Comparison of ENCODE assay signal across 20 mouse cellular contexts in the genomic region with DNA sequence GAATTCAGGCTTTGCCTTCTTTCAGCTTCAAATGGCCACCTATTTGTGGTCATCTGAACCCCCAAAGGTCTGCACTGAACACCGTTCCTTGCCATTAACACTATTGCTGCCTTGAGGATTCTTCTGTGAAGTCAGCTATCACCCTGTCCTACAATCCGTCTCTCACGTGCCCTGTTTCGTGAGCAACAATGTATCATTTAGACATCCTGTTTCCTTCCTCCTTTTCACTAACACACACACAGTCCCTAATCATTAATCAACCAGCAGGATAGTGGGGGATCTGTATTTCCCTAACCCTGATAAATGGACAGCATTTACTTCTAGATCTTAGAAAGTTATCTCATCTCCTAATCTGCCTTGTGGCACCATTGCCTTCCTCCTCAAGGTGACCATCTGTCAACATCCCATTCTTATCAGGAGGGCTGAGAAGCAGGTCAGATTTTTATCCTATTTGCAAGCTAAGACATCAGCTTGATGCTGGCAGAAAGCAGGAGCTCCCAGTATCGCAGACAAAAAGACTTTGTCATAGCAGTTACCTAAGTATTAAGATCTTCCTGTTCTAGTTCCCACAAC. TPM values are rescaled to one million over a fixed set of nuclear protein-coding genes. Genes with fewer than 3 reads are reported as not detected.
DNase-seq lines count a peak whose midpoint lies in the region; ATAC-seq and TF ChIP-seq lines count a peak whose summit lies in the region.
"Had no signal": no experiment of that assay in that cellular context is flagged by ENCODE, and none has a peak within 500 bp of the region (broad histone marks: within the 10 kb centered on the region; RNA-seq: fewer than 3 reads in every experiment).

No protein-coding gene starts in this region.

- 40% methylated on average over 5 of the region's 5 CpGs for WGBS in small intestine, adult 2 months
- WGBS in forebrain, embryonic 13.5 days: 89% methylated on average over 5 of the region's 5 CpGs

- H3K27ac ChIP-seq in MEL (ENCODE audit: control insufficient read depth, low read depth, low read length): no peak overlapping the region
- peak overlapping the region; percentile 90 for H3K27ac ChIP-seq in small intestine, adult 2 months (ENCODE audit: insufficient read depth, low read depth, low read length)
- H3K27ac ChIP-seq in forebrain, embryonic 13.5 days: no peak overlapping the region
- H3K27ac ChIP-seq: embryonic facial prominence, embryonic 12.5 days; gastrocnemius, adult 2 months; heart, embryonic 10.5 days; hindbrain, embryonic 13.5 days; hindbrain, postnatal 0 days had no signal

- peak; percentile 31; the same call in 1 of the 2 replicates for ATAC-seq in megakaryocyte progenitor cell, adult 5-6 weeks (replicated peaks; ENCODE audit: poor library complexity)
- no peak for ATAC-seq in forebrain, embryonic 13.5 days
- ATAC-seq: forebrain, embryonic 16.5 days; hindbrain, postnatal 0 days had no signal

- no peak for TF ChIP-seq CTCF in MEL (IDR thresholded peaks at IDR 0.05 in 2 of 3, conservative IDR thresholded peaks at IDR 0.05 in 1 of 3; ENCODE audit: control insufficient read depth in 1 of 3, insufficient read depth in 1 of 3, low read depth in 2 of 3, low read length in 3 of 3, poor library complexity in 1 of 3, severe bottlenecking in 1 of 3)
- no peak for TF ChIP-seq CTCF in small intestine, adult 2 months (IDR thresholded peaks at IDR 0.05; ENCODE audit: extremely low read depth, insufficient read length, insufficient replicate concordance, low read depth, low read length)

- no peaks in the 10 kb centered on the region for H3K79me2 ChIP-seq in MEL (ENCODE audit: control insufficient read depth, insufficient read depth, low read length, poor library complexity)

- no peak for TF ChIP-seq POLR2A in MEL (IDR thresholded peaks at IDR 0.05; ENCODE audit: control insufficient read depth in 1 of 2, insufficient read depth in 1 of 2, low read depth in 1 of 2, low read length in 2 of 2, poor library complexity in 1 of 2)
- no peak for TF ChIP-seq POLR2A in small intestine, adult 2 months (IDR thresholded peaks at IDR 0.05; ENCODE audit: low read depth, low read length)

- no peaks in the 10 kb centered on the region for H3K9me3 ChIP-seq in MEL (replicated peaks; ENCODE audit: insufficient read depth, low read length)
- no peaks in the 10 kb centered on the region; the same call in 1 of the 2 replicates for H3K9me3 ChIP-seq in forebrain, embryonic 13.5 days (replicated peaks)
- H3K9me3 ChIP-seq: embryonic facial prominence, embryonic 12.5 days; heart, embryonic 10.5 days; hindbrain, embryonic 13.5 days had no signal

- peaks cover 9 to 14% of the 10 kb centered on the region in 2 experiments for H3K36me3 ChIP-seq in MEL (ENCODE audit: control insufficient read depth in 1 of 2, insufficient read depth in 2 of 2, low read length in 2 of 2)
- peaks cover 17% of the 10 kb centered on the region for H3K36me3 ChIP-seq in small intestine, adult 2 months (ENCODE audit: control insufficient read depth, insufficient read depth, low read length)
- H3K36me3 ChIP-seq in forebrain, embryonic 13.5 days (ENCODE audit: poor library complexity, severe bottlenecking): peaks cover 16% of the 10 kb centered on the region; the same call in 1 of the 2 replicates
- H3K36me3 ChIP-seq: embryonic facial prominence, embryonic 12.5 days had no signal

- H3K4me3 ChIP-seq in MEL (ENCODE audit: control insufficient read depth in 1 of 2, insufficient read depth in 1 of 2, low read depth in 2 of 2, low read length in 2 of 2): no peak overlapping the region
- no peak overlapping the region for H3K4me3 ChIP-seq in small intestine, adult 2 months (ENCODE audit: low read depth, low read length)
- no peak overlapping the region for H3K4me3 ChIP-seq in forebrain, embryonic 13.5 days
- H3K4me3 ChIP-seq: embryonic facial prominence, embryonic 12.5 days; gastrocnemius, adult 2 months; heart, embryonic 10.5 days; hindbrain, embryonic 13.5 days had no signal

- no peak overlapping the region for H3K9ac ChIP-seq in MEL (ENCODE audit: control insufficient read depth, low read depth, low read length, poor library complexity, severe bottlenecking)
- H3K9ac ChIP-seq in forebrain, embryonic 13.5 days: no peak overlapping the region
- H3K9ac ChIP-seq: embryonic facial prominence, embryonic 12.5 days; hindbrain, embryonic 13.5 days had no signal

- TF ChIP-seq EP300 in MEL (IDR thresholded peaks at IDR 0.05; ENCODE audit: low read depth in 1 of 2, low read length in 2 of 2): peak; percentile 43 to 47

- H3K4me1 ChIP-seq in MEL (ENCODE audit: control insufficient read depth in 1 of 2, insufficient read depth in 2 of 2, low read length in 2 of 2): peaks cover 6 to 14% of the 10 kb centered on the region in 2 experiments; a peak in 3 of 4 replicates
- H3K4me1 ChIP-seq in small intestine, adult 2 months (ENCODE audit: control insufficient read depth, insufficient read depth, insufficient read length, low read length): peaks cover 21% of the 10 kb centered on the region; the same call in 1 of the 2 replicates
- no peaks in the 10 kb centered on the region for H3K4me1 ChIP-seq in forebrain, embryonic 13.5 days
- H3K4me1 ChIP-seq: embryonic facial prominence, embryonic 12.5 days; heart, embryonic 10.5 days; hindbrain, embryonic 13.5 days had no signal

- no peaks in the 10 kb centered on the region for H3K27me3 ChIP-seq in MEL (ENCODE audit: control insufficient read depth in 1 of 2, insufficient read depth in 2 of 2, low read length in 2 of 2)
- H3K27me3 ChIP-seq in small intestine, adult 2 months (ENCODE audit: control insufficient read depth, insufficient read depth, low read length): no peaks in the 10 kb centered on the region
- H3K27me3 ChIP-seq in forebrain, embryonic 13.5 days: no peaks in the 10 kb centered on the region
- H3K27me3 ChIP-seq: embryonic facial prominence, embryonic 12.5 days; hindbrain, embryonic 13.5 days had no signal

- no peak overlapping the region for H3K4me2 ChIP-seq in forebrain, embryonic 13.5 days
- H3K4me2 ChIP-seq: embryonic facial prominence, embryonic 12.5 days; hindbrain, embryonic 13.5 days had no signal

- DNase-seq in 416B (ENCODE audit: low read depth): peak; percentile 73
- DNase-seq in MEL (ENCODE audit: low read depth, low spot score): peak; percentile 44
- DNase-seq in spleen, postnatal 36 days (ENCODE audit: low spot score in 2 of 2): no peak
- no peak for DNase-seq in ovary, postnatal 10 days (ENCODE audit: low spot score)
- DNase-seq: adrenal gland, postnatal 10 days; cerebellum, adult 11 months; cerebellum, adult 8-10 months; cerebellum, postnatal 14 days; gastrocnemius, adult 2 months; gastrocnemius, postnatal 25 days; heart, postnatal 10 days; heart, postnatal 4 days had no signal

- TF ChIP-seq RAD21 in MEL (IDR thresholded peaks at IDR 0.05; ENCODE audit: low read depth, low read length): no peak

TF ChIP-seq in MEL, 35 proteins besides CTCF, POLR2A, EP300 and RAD21 (continues in another document):
- TF ChIP-seq E2F4 (IDR thresholded peaks at IDR 0.05; ENCODE audit: borderline replicate concordance, low read depth, low read length) (no peak), ELF1 (IDR thresholded peaks at IDR 0.05; ENCODE audit: low read depth, low read length) (no peak), MYC (IDR thresholded peaks at IDR 0.05; ENCODE audit: low read depth, low read length) (no peak), USF2 (IDR thresholded peaks at IDR 0.05; ENCODE audit: borderline replicate concordance in 1 of 2, insufficient read depth in 1 of 2, low read depth in 1 of 2, low read length in 2 of 2) (no peak), HCFC1 (IDR thresholded peaks at IDR 0.05; ENCODE audit: low read depth, low read length) (no peak), TAL1 (IDR thresholded peaks at IDR 0.05; ENCODE audit: low read length) (peak; percentile 21; the same call in 1 of the 2 replicates), KAT2A (conservative IDR thresholded peaks at IDR 0.05; ENCODE audit: low read depth, low read length) (no peak), POLR2AphosphoS2 (IDR thresholded peaks at IDR 0.05; ENCODE audit: low read length) (no peak), MAX (IDR thresholded peaks at IDR 0.05; ENCODE audit: low read length) (no peak), SIN3A (IDR thresholded peaks at IDR 0.05; ENCODE audit: low read length) (no peak), UBTF (IDR thresholded peaks at IDR 0.05; ENCODE audit: borderline replicate concordance, insufficient read depth, low read depth, low read length) (no peak), ETS1 (IDR thresholded peaks at IDR 0.05; ENCODE audit: low read depth, low read length) (peak; percentile 41; the same call in 1 of the 2 replicates), ZNF384 (IDR thresholded peaks at IDR 0.05; ENCODE audit: low read depth, low read length) (no peak), TBP (IDR thresholded peaks at IDR 0.05; ENCODE audit: low read depth, low read length) (no peak), MEF2A (IDR thresholded peaks at IDR 0.05; ENCODE audit: extremely low read depth, insufficient replicate concordance, low read depth, low read length, poor library complexity, severe bottlenecking) (no peak), MAZ (IDR thresholded peaks at IDR 0.05; ENCODE audit: low read depth, low read length) (no peak), BHLHE40 (IDR thresholded peaks at IDR 0.05; ENCODE audit: borderline replicate concordance, low read depth, low read length) (peak; percentile 93), TCF12 (IDR thresholded peaks at IDR 0.05; ENCODE audit: low read depth, low read length) (peak; percentile 43; the same call in 1 of the 2 replicates), SMC3 (IDR thresholded peaks at IDR 0.05; ENCODE audit: low read depth, low read length) (no peak), JUND (IDR thresholded peaks at IDR 0.05; ENCODE audit: low read depth, low read length) (no peak)

RNA-seq across cellular contexts. Expression of gene Sptssa, which starts 13.0 kb away (rescaled TPM):
- total RNA-seq in MEL (2012; rRNA removed): 58.1 and 88.4 TPM in 2 replicates
- 100 to 1,000 TPM in 1 of 2 experiments, not detected in 1; 166 TPM for polyA plus RNA-seq in MEL (2012; ENCODE audit: insufficient read depth in 1 of 2, insufficient read length in 2 of 2, low read depth in 1 of 2, low replicate concordance in 2 of 2, missing spikeins in 1 of 2)
- total RNA-seq in megakaryocyte progenitor cell, adult 5-6 weeks (2015): 232 and 247 TPM in 2 replicates
- 160 and 165 TPM in 2 replicates for total RNA-seq in megakaryocyte progenitor cell, adult 5-6 weeks (2017)
- 60.7 and 101 TPM in 2 replicates for polyA plus RNA-seq in small intestine, adult 2 months (2012; rRNA removed)
- 182 and 185 TPM in 2 replicates for polyA plus RNA-seq in forebrain, embryonic 13.5 days (2015; fragmentation: Nextera tagmentation; extraction: Ambion mirVana)

RNA-seq across cellular contexts. Expression of gene Eapp, which starts 52.3 kb away (rescaled TPM):
- 45.6 and 50.4 TPM in 2 replicates for total RNA-seq in MEL (2012; rRNA removed)
- polyA plus RNA-seq in MEL (2012; ENCODE audit: insufficient read depth in 1 of 2, insufficient read length in 2 of 2, low read depth in 1 of 2, low replicate concordance in 2 of 2, missing spikeins in 1 of 2): 10 to 100 TPM in 1 of 2 experiments, not detected in 1; 50.7 TPM
- total RNA-seq in megakaryocyte progenitor cell, adult 5-6 weeks (2015): 52.0 and 58.7 TPM in 2 replicates
- total RNA-seq in megakaryocyte progenitor cell, adult 5-6 weeks (2017): 42.7 and 75.4 TPM in 2 replicates
- polyA plus RNA-seq in small intestine, adult 2 months (2012; rRNA removed): 1.3 and 4.4 TPM in 2 replicates
- 89.6 and 106 TPM in 2 replicates for polyA plus RNA-seq in forebrain, embryonic 13.5 days (2015; fragmentation: Nextera tagmentation; extraction: Ambion mirVana)

Comparison
In these comparisons a context has a peak if more than half of its experiments do, and no peak if none do; other contexts are left out.
1. DNase-seq: peak in 416B (single experiment) and MEL (single experiment); none in spleen, postnatal 36 days (0 of 2) and ovary, postnatal 10 days (single experiment).